Mouse (Mus musculus): ENCODE results near the gene Ccdc194. TPM values are rescaled to one million over a fixed set of nuclear protein-coding genes. Genes with fewer than 3 reads are reported as not detected.

The Ccdc194 gene
- polyA plus RNA-seq, 1 experiment from 2014 or later, result 0.32 TPM

- H3K4me2 ChIP-seq (ENCODE audit: low read depth, low read length), result no peak overlapping the region
- H3K4me3 ChIP-seq (replicated peaks; ENCODE audit: low read length), result no peak overlapping the region
- H3K9me3 ChIP-seq (replicated peaks; ENCODE audit: control insufficient read depth, low read length), result no peaks in the 10 kb centered on the region
- 73% methylated on average over 4 of the region's 4 CpGs for WGBS
- no peaks in the 10 kb centered on the region for H3K36me3 ChIP-seq (ENCODE audit: control insufficient read depth, insufficient read depth, low read length)
- peaks cover 39% of the 10 kb centered on the region for H3K27me3 ChIP-seq (ENCODE audit: control insufficient read depth, insufficient read depth, low read length)
- no peak overlapping the region for H3K9ac ChIP-seq (ENCODE audit: low read length)
- no peak for ATAC-seq (ENCODE audit: insufficient read depth, low FRiP score)
- no peak overlapping the region for H3K27ac ChIP-seq (ENCODE audit: low read length)
- 0 out of 2 replicates have a peak, but pooled peaks cover 6% of the 10 kb centered on the region for H3K4me1 ChIP-seq (ENCODE audit: control insufficient read depth, insufficient read depth, low read length)
Measured at GRCm38 (mm10) chr8:71505979-71506378, 19.5 kb downstream of the Ccdc194 start.

- no peaks in the 10 kb centered on the region for H3K9me3 ChIP-seq (replicated peaks; ENCODE audit: control insufficient read depth, low read length)
- no peak overlapping the region for H3K4me2 ChIP-seq (ENCODE audit: low read depth, low read length)
- no peak overlapping the region for H3K9ac ChIP-seq (ENCODE audit: low read length)
- WGBS, result 91% methylated on average over 4 of the region's 4 CpGs
- ATAC-seq (ENCODE audit: insufficient read depth, low FRiP score), result no peak
- H3K27me3 ChIP-seq (ENCODE audit: control insufficient read depth, insufficient read depth, low read length), result peaks cover 39% of the 10 kb centered on the region
- H3K4me1 ChIP-seq (ENCODE audit: control insufficient read depth, insufficient read depth, low read length), result 0 out of 2 replicates have a peak, but pooled peaks cover 6% of the 10 kb centered on the region
- H3K36me3 ChIP-seq (ENCODE audit: control insufficient read depth, insufficient read depth, low read length), result no peaks in the 10 kb centered on the region
- no peak overlapping the region for H3K4me3 ChIP-seq (replicated peaks; ENCODE audit: low read length)
- H3K27ac ChIP-seq (ENCODE audit: low read length), result no peak overlapping the region
Measured at GRCm38 (mm10) chr8:71505326-71505725, 20.2 kb downstream of the Ccdc194 start.

GRCm38 (mm10) chr8:71504349-71504748 is 21.2 kb downstream of the Ccdc194 start:
- no peak overlapping the region for H3K27ac ChIP-seq (ENCODE audit: low read length)
- H3K4me2 ChIP-seq (ENCODE audit: low read depth, low read length), result no peak overlapping the region
- 0 out of 2 replicates have a peak, but pooled peaks cover 6% of the 10 kb centered on the region for H3K4me1 ChIP-seq (ENCODE audit: control insufficient read depth, insufficient read depth, low read length)
- H3K9ac ChIP-seq (ENCODE audit: low read length), result no peak overlapping the region
- H3K4me3 ChIP-seq (replicated peaks; ENCODE audit: low read length), result no peak overlapping the region
- H3K9me3 ChIP-seq (replicated peaks; ENCODE audit: control insufficient read depth, low read length), result no peaks in the 10 kb centered on the region
- peaks cover 35% of the 10 kb centered on the region for H3K27me3 ChIP-seq (ENCODE audit: control insufficient read depth, insufficient read depth, low read length)
- 89% methylated on average over 4 of the region's 4 CpGs for WGBS
- ATAC-seq (ENCODE audit: insufficient read depth, low FRiP score), result no peak
- no peaks in the 10 kb centered on the region for H3K36me3 ChIP-seq (ENCODE audit: control insufficient read depth, insufficient read depth, low read length)

- H3K36me3 ChIP-seq (ENCODE audit: control insufficient read depth, insufficient read depth, low read length), result no peaks in the 10 kb centered on the region
- no peak overlapping the region for H3K4me2 ChIP-seq (ENCODE audit: low read depth, low read length)
- no peak overlapping the region for H3K4me3 ChIP-seq (replicated peaks; ENCODE audit: low read length)
- ATAC-seq (ENCODE audit: insufficient read depth, low FRiP score), result 0 out of 2 replicates have a peak, but pooled peaks have one; percentile 9
- no peaks in the 10 kb centered on the region for H3K27me3 ChIP-seq (ENCODE audit: control insufficient read depth, insufficient read depth, low read length)
- H3K4me1 ChIP-seq (ENCODE audit: control insufficient read depth, insufficient read depth, low read length), result peaks cover 32% of the 10 kb centered on the region
- 26% methylated on average over 16 of the region's 16 CpGs for WGBS
- H3K9me3 ChIP-seq (replicated peaks; ENCODE audit: control insufficient read depth, low read length), result no peaks in the 10 kb centered on the region
- H3K27ac ChIP-seq (ENCODE audit: low read length), result peak overlapping the region; percentile 62; the same call in 1 of the 2 replicates
- H3K9ac ChIP-seq (ENCODE audit: low read length), result no peak overlapping the region
Measured at GRCm38 (mm10) chr8:71498816-71499690, 26.5 kb downstream of the Ccdc194 start.

GRCm38 (mm10) chr8:71497881-71498501 is 27.5 kb downstream of the Ccdc194 start:
- Histone ChIP-seq H3K4me2 (ENCODE audit: low read depth, low read length) (no peak overlapping the region), H3K36me3 (ENCODE audit: control insufficient read depth, insufficient read depth, low read length) (no peaks in the 10 kb centered on the region; the same call in 1 of the 2 replicates), H3K4me3 (replicated peaks; ENCODE audit: low read length) (no peak overlapping the region), H3K9ac (ENCODE audit: low read length) (peak overlapping the region; percentile 52), H3K27me3 (ENCODE audit: control insufficient read depth, insufficient read depth, low read length) (no peaks in the 10 kb centered on the region), H3K27ac (ENCODE audit: low read length) (peak overlapping the region; percentile 62), H3K9me3 (replicated peaks; ENCODE audit: control insufficient read depth, low read length) (no peaks in the 10 kb centered on the region), H3K4me1 (ENCODE audit: control insufficient read depth, insufficient read depth, low read length) (peaks cover 32% of the 10 kb centered on the region)
- no peak for ATAC-seq (ENCODE audit: insufficient read depth, low FRiP score)
- 26% methylated on average over 15 of the region's 15 CpGs for WGBS

- H3K4me1 ChIP-seq (ENCODE audit: control insufficient read depth, insufficient read depth, low read length), result peaks cover 32% of the 10 kb centered on the region
- WGBS, result 89% methylated on average over 1 of the region's 1 CpGs
- no peaks in the 10 kb centered on the region for H3K9me3 ChIP-seq (replicated peaks; ENCODE audit: control insufficient read depth, low read length)
- H3K27me3 ChIP-seq (ENCODE audit: control insufficient read depth, insufficient read depth, low read length), result no peaks in the 10 kb centered on the region
- H3K36me3 ChIP-seq (ENCODE audit: control insufficient read depth, insufficient read depth, low read length), result peaks cover 7% of the 10 kb centered on the region; the same call in 1 of the 2 replicates
- no peak for ATAC-seq (ENCODE audit: insufficient read depth, low FRiP score)
- H3K4me3 ChIP-seq (replicated peaks; ENCODE audit: low read length), result no peak overlapping the region
- H3K4me2 ChIP-seq (ENCODE audit: low read depth, low read length), result no peak overlapping the region
- peak overlapping the region; percentile 56 for H3K27ac ChIP-seq (ENCODE audit: low read length)
- no peak overlapping the region for H3K9ac ChIP-seq (ENCODE audit: low read length)
Measured at GRCm38 (mm10) chr8:71497077-71497645, 28.4 kb downstream of the Ccdc194 start.

- ATAC-seq (ENCODE audit: insufficient read depth, low FRiP score), result peak; percentile 51; the same call in 1 of the 2 replicates
- Histone ChIP-seq H3K27ac (ENCODE audit: low read length) (peak overlapping the region; percentile 56), H3K4me1 (ENCODE audit: control insufficient read depth, insufficient read depth, low read length) (peaks cover 32% of the 10 kb centered on the region), H3K27me3 (ENCODE audit: control insufficient read depth, insufficient read depth, low read length) (no peaks in the 10 kb centered on the region), H3K9ac (ENCODE audit: low read length) (no peak overlapping the region), H3K36me3 (ENCODE audit: control insufficient read depth, insufficient read depth, low read length) (peaks cover 9% of the 10 kb centered on the region; the same call in 1 of the 2 replicates), H3K9me3 (replicated peaks; ENCODE audit: control insufficient read depth, low read length) (no peaks in the 10 kb centered on the region), H3K4me3 (replicated peaks; ENCODE audit: low read length) (no peak overlapping the region), H3K4me2 (ENCODE audit: low read depth, low read length) (no peak overlapping the region)
- 39% methylated on average over 11 of the region's 11 CpGs for WGBS
Measured at GRCm38 (mm10) chr8:71496481-71496880, 29.0 kb downstream of the Ccdc194 start.

GRCm38 (mm10) chr8:71495811-71496210 is 29.7 kb downstream of the Ccdc194 start:
- H3K4me1 ChIP-seq (ENCODE audit: control insufficient read depth, insufficient read depth, low read length), result peaks cover 32% of the 10 kb centered on the region
- no peaks in the 10 kb centered on the region for H3K9me3 ChIP-seq (replicated peaks; ENCODE audit: control insufficient read depth, low read length)
- 82% methylated on average over 5 of the region's 5 CpGs for WGBS

More at GRCm38 (mm10) chr8:71495811-71496210, 29.7 kb downstream of the Ccdc194 start:
- Histone ChIP-seq H3K4me3 (replicated peaks; ENCODE audit: low read length) (no peak overlapping the region), H3K9ac (ENCODE audit: low read length) (no peak overlapping the region), H3K27ac (ENCODE audit: low read length) (peak overlapping the region; percentile 56), H3K36me3 (ENCODE audit: control insufficient read depth, insufficient read depth, low read length) (peaks cover 12% of the 10 kb centered on the region; the same call in 1 of the 2 replicates), H3K4me2 (ENCODE audit: low read depth, low read length) (no peak overlapping the region), H3K27me3 (ENCODE audit: control insufficient read depth, insufficient read depth, low read length) (no peaks in the 10 kb centered on the region)
- ATAC-seq (ENCODE audit: insufficient read depth, low FRiP score), result no peak
